Mouse (Mus musculus): ENCODE data around the gene Susd4.

Gene Susd4

GRCm38 (mm10) chr1:182916166-182916565 lies 152.5 kb downstream of the Susd4 start:
- DNase-seq (ENCODE audit: low spot score in 2 of 2), result no peak

GRCm38 (mm10) chr1:182918718-182919346 lies 155.2 kb downstream of the Susd4 start:
- no peak for DNase-seq (ENCODE audit: low spot score in 2 of 2)

GRCm38 (mm10) chr1:182922824-182923223 lies 159.2 kb downstream of the Susd4 start:
- DNase-seq (ENCODE audit: low spot score in 2 of 2), result no peak

GRCm38 (mm10) chr1:182926465-182926864 lies 162.8 kb downstream of the Susd4 start:
- DNase-seq (ENCODE audit: low spot score in 2 of 2), result no peak

GRCm38 (mm10) chr1:182927878-182928851 lies 164.5 kb downstream of the Susd4 start:
- DNase-seq (ENCODE audit: low spot score in 2 of 2), result no peak

- no peak for DNase-seq (ENCODE audit: low spot score in 2 of 2)
Observed at GRCm38 (mm10) chr1:182935469-182935868, 171.8 kb downstream of the Susd4 start.

GRCm38 (mm10) chr1:182937486-182938120 lies 173.9 kb downstream of the Susd4 start:
- no peak for DNase-seq (ENCODE audit: low spot score in 2 of 2)

GRCm38 (mm10) chr1:182941921-182942320 lies 178.3 kb downstream of the Susd4 start:
- DNase-seq (ENCODE audit: low spot score in 2 of 2), result no peak

- no peak for DNase-seq (ENCODE audit: low spot score in 2 of 2)
Observed at GRCm38 (mm10) chr1:182943911-182944310, 180.3 kb downstream of the Susd4 start.

- DNase-seq (ENCODE audit: low spot score in 2 of 2), result no peak
Observed at GRCm38 (mm10) chr1:182944638-182945037, 181.0 kb downstream of the Susd4 start.

- DNase-seq (ENCODE audit: low spot score in 2 of 2), result no peak
Observed at GRCm38 (mm10) chr1:182945561-182945960, 181.9 kb downstream of the Susd4 start.
